Mouse (Mus musculus) embryonic fibroblast, embryonic 13.5 days (primary cell): ENCODE data around the gene Tspan33. TPM values are rescaled to one million over a fixed set of nuclear protein-coding genes. Genes with fewer than 3 reads are reported as not detected.

ENCODE experiments used
- H3K27ac ChIP-seq: 2 replicates; pipeline ENCODE4 v1.5.1; 2012; ENCODE audit warnings: low read length, control low read depth, inconsistent platforms; ENCODE audit not compliant: insufficient read depth
- H3K4me1 ChIP-seq: 2 replicates; pipeline ENCODE4 v1.6.1; 2011; ENCODE audit warnings: low read length; ENCODE audit not compliant: control insufficient read depth, insufficient read depth
- H3K4me3 ChIP-seq: 2 replicates; pipeline ENCODE4 v1.5.1; 2011; ENCODE audit warnings: mild to moderate bottlenecking, control low read depth, low read length; ENCODE audit not compliant: insufficient read depth
- CTCF ChIP-seq: IDR thresholded peaks from 2 replicates; pipeline ENCODE4 v1.5.1; 2011; ENCODE audit warnings: mild to moderate bottlenecking, control low read depth, low read length, moderate library complexity, borderline replicate concordance; ENCODE audit not compliant: insufficient read depth
- POLR2A ChIP-seq: IDR thresholded peaks from 2 replicates; pipeline ENCODE4 v1.6.1; 2011; ENCODE audit warnings: low read depth, mild to moderate bottlenecking, control low read depth, low read length, moderate library complexity
- polyA plus RNA-seq: library from polyadenylated mRNA; stranded (reverse); fragments of >200 nt; gene quantifications from 2 replicates; pipeline ENCODE4 v1.2.4, GENCODE M21; 2011; ENCODE audit warnings: low read depth; ENCODE audit not compliant: missing spikeins, insufficient read length

The Tspan33 gene
- polyA plus RNA-seq, 1 experiment: 1.1 TPM

GRCm38 (mm10) chr6:29766874-29767273 lies 72.9 kb downstream of the Tspan33 start:
- Histone ChIP-seq H3K4me1 (no peaks in the 10 kb centered on the region), H3K27ac (no peak overlapping the region), H3K4me3 (no peak overlapping the region)
- TF ChIP-seq CTCF (no peak), POLR2A (no peak)

Other genes with a start within 250 kb of the Tspan33 start
- gene Atp6v1f, start 226.5 kb upstream of the Tspan33 start, polyA plus RNA-seq: 131 and 136 TPM in 2 replicates
- not detected in 2 replicates for gene Atp6v1fnb, start 222.8 kb upstream of the Tspan33 start, polyA plus RNA-seq
- 5.1 and 7.1 TPM in 2 replicates for gene Kcp, start 186.3 kb upstream of the Tspan33 start, polyA plus RNA-seq
- gene Irf5, start 167.6 kb upstream of the Tspan33 start, polyA plus RNA-seq: 4.2 and 4.7 TPM in 2 replicates
- gene Tnpo3, start 84.3 kb upstream of the Tspan33 start, polyA plus RNA-seq: 68.8 and 76.1 TPM in 2 replicates
- gene Smo, start 41.3 kb downstream of the Tspan33 start, polyA plus RNA-seq: 53.4 and 66.1 TPM in 2 replicates
- 19.8 and 24.0 TPM in 2 replicates for gene Ahcyl2, start 73.8 kb downstream of the Tspan33 start, polyA plus RNA-seq
- gene Strip2, start 222.8 kb downstream of the Tspan33 start, polyA plus RNA-seq: 0.23 and 0.32 TPM in 2 replicates